Mouse (Mus musculus): ENCODE data around the gene Frmd5. TPM values are rescaled to one million over a fixed set of nuclear protein-coding genes. Genes with fewer than 3 reads are reported as not detected.

Frmd5 gene
- polyA plus RNA-seq, 1 experiment from 2014 or later = 33.9 TPM

GRCm38 (mm10) chr2:121676951-121677648 is 129.8 kb downstream of the Frmd5 start:
- Histone ChIP-seq H3K36me3 (replicated peaks) (no peaks in the 10 kb centered on the region), H3K4me2 (no peak overlapping the region), H3K9ac (no peak overlapping the region), H3K9me3 (no peaks in the 10 kb centered on the region), H3K4me3 (no peak overlapping the region), H3K27me3 (replicated peaks) (no peaks in the 10 kb centered on the region), H3K4me1 (peaks cover 14% of the 10 kb centered on the region; the same call in 1 of the 2 replicates), H3K27ac (peak overlapping the region; percentile 34)
- 0 out of 2 replicates have a peak, but pooled peaks have one; percentile 29 for ATAC-seq (replicated peaks)
- 49% methylated on average over 6 of the region's 6 CpGs for WGBS

DNA sequence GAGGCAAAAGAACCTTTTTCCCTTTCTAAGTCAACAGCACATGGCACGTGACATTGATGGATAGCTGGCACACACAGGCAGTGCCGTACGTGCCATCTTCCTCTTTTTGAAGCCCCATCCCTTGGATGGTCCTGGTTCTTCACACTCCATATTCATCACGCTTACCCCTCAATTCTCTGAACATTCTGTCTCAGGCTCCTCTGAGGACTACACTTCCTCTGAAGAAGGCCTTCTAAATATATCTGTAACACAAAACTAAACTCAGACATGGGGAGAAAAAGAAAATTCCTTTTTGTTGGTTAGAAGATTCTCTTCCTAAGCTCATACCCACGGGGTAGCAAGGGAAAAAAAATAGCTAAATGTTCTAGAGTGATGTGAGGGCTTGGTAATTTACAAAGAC is 131.0 kb downstream of the Frmd5 start:
- no peak for ATAC-seq (replicated peaks)
- Histone ChIP-seq H3K9ac (no peak overlapping the region), H3K27ac (no peak overlapping the region), H3K36me3 (replicated peaks) (no peaks in the 10 kb centered on the region), H3K4me2 (no peak overlapping the region), H3K27me3 (replicated peaks) (no peaks in the 10 kb centered on the region), H3K4me3 (no peak overlapping the region), H3K9me3 (no peaks in the 10 kb centered on the region), H3K4me1 (peaks cover 14% of the 10 kb centered on the region; the same call in 1 of the 2 replicates)
- 90% methylated on average over 5 of the region's 5 CpGs for WGBS

DNA sequence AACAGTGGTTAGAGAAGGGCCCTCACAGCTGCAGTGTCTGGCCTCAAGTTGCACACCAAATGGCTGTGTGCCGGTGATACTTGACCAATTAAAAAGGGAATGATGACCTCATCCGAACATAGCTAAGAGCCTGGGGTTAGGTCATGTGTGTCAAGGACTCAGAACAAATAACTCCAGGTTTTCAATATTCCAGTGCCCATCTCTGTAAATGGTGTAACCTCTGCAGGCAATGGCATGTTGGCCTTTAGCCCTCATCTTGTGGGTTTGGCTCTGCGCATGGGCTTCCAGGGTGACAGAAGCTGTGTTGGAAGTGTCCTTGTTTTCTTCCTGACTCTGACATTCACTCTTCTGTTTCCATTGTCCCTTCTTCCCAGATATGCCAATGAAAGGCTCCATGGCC is 131.8 kb downstream of the Frmd5 start:
- H3K36me3 ChIP-seq (replicated peaks) = no peaks in the 10 kb centered on the region
- no peaks in the 10 kb centered on the region for H3K27me3 ChIP-seq (replicated peaks)
- no peak overlapping the region for H3K4me3 ChIP-seq
- no peak overlapping the region for H3K27ac ChIP-seq
- H3K4me1 ChIP-seq = peaks cover 14% of the 10 kb centered on the region; the same call in 1 of the 2 replicates
- H3K9me3 ChIP-seq = no peaks in the 10 kb centered on the region
- 83% methylated on average over 3 of the region's 3 CpGs for WGBS
- no peak for ATAC-seq (replicated peaks)
- no peak overlapping the region for H3K9ac ChIP-seq
- no peak overlapping the region for H3K4me2 ChIP-seq

DNA sequence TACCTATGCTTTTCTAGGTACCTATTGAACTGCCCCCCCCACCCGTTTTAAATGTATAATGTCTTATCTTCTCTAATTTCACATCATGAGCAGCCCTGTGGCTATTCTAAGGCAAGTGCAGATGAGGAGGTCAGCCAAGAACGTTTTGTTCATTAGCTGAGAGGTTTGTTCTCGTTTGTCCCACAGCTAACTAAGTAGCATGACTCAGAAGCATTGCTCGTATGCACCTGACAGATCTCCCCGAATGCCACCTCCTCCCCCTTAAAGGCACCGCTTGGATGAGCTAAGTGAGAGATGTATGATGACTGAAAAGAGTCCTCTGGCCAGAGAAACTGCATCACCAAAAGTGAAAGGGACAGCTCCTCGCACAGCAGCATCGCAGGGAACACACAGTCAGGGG is 132.7 kb downstream of the Frmd5 start:
- H3K4me1 ChIP-seq = peaks cover 14% of the 10 kb centered on the region; the same call in 1 of the 2 replicates
- no peaks in the 10 kb centered on the region for H3K27me3 ChIP-seq (replicated peaks)
- no peaks in the 10 kb centered on the region for H3K9me3 ChIP-seq
- H3K9ac ChIP-seq = no peak overlapping the region
- no peak overlapping the region for H3K4me3 ChIP-seq
- H3K27ac ChIP-seq = no peak overlapping the region
- 73% methylated on average over 8 of the region's 8 CpGs for WGBS
- no peak for ATAC-seq (replicated peaks)
- no peak overlapping the region for H3K4me2 ChIP-seq
- no peaks in the 10 kb centered on the region for H3K36me3 ChIP-seq (replicated peaks)

GRCm38 (mm10) chr2:121669846-121670245 is 137.0 kb downstream of the Frmd5 start:
- H3K4me3 ChIP-seq = no peak overlapping the region
- no peaks in the 10 kb centered on the region for H3K4me1 ChIP-seq
- 85% methylated on average over 6 of the region's 6 CpGs for WGBS
- no peak overlapping the region for H3K9ac ChIP-seq
- no peaks in the 10 kb centered on the region for H3K9me3 ChIP-seq
- ATAC-seq (replicated peaks) = no peak
- no peaks in the 10 kb centered on the region for H3K36me3 ChIP-seq (replicated peaks)
- H3K27me3 ChIP-seq (replicated peaks) = no peaks in the 10 kb centered on the region
- no peak overlapping the region for H3K4me2 ChIP-seq
- H3K27ac ChIP-seq = no peak overlapping the region

DNA sequence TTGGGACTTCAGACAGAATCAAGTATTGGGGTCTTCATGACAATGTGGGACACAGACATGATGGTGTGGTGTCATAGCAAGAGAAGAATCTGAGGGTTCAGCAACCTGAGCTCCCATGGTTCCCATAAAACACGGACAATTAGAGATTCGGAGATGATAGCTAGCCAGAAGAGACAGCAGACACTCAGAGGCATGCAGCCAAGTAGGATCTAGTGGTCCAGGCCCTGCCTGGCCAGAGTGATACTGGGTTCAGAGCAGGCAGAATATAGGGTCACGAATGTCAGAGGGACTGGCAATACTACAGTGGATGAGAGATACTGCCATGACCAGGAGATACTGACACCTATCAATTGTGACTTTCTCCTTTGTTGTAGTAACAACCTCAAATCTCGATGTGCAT is 138.6 kb downstream of the Frmd5 start:
- H3K27me3 ChIP-seq (replicated peaks) = no peaks in the 10 kb centered on the region
- H3K4me2 ChIP-seq = no peak overlapping the region
- no peaks in the 10 kb centered on the region for H3K9me3 ChIP-seq
- no peak for ATAC-seq (replicated peaks)
- no peak overlapping the region for H3K27ac ChIP-seq
- H3K9ac ChIP-seq = no peak overlapping the region
- H3K36me3 ChIP-seq (replicated peaks) = no peaks in the 10 kb centered on the region
- H3K4me3 ChIP-seq = no peak overlapping the region
- 88% methylated on average over 4 of the region's 4 CpGs for WGBS
- H3K4me1 ChIP-seq = no peaks in the 10 kb centered on the region

GRCm38 (mm10) chr2:121661160-121661502 is 145.8 kb downstream of the Frmd5 start:
- Histone ChIP-seq H3K9me3 (no peaks in the 10 kb centered on the region), H3K27ac (0 out of 2 replicates have a peak overlapping the region, but pooled peaks have one; percentile 5), H3K4me2 (no peak overlapping the region), H3K36me3 (replicated peaks) (no peaks in the 10 kb centered on the region), H3K9ac (no peak overlapping the region), H3K4me1 (peaks cover 8% of the 10 kb centered on the region), H3K4me3 (no peak overlapping the region), H3K27me3 (replicated peaks) (no peaks in the 10 kb centered on the region)
- WGBS = 45% methylated on average over 4 of the region's 4 CpGs
- ATAC-seq (replicated peaks) = no peak

DNA sequence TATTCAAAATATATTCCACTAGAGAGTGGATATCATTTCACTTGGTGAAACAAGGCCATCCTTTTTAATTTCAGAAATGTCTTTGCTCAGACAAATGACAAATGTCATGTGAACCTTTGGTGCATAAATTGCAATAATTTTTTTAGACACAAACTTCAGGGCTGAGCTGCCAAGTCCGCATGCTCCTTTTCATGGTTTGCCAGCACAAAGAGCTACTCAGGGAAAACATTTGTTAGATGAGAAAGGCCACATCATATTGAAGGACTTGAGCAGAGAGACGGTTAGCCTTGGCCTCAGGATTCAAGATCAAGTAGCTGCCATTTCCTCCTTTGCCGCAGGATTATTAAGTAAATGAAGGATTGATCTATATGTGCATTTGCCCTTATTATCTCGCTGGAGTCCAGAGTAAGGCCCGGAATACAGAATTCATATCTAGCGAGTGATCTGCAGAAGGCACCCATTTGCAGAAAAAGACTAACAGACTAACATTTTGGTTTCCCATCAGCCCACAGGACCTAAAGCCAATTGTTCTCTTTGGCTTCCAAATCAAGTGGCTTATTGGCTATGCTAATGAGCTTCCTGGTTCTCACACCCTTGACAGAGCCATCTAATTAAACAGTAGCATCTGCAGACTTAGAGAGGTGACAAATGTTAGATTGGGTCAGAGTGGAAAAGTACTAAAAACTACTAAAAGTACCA is 146.3 kb downstream of the Frmd5 start:
- 54% methylated on average over 6 of the region's 6 CpGs for WGBS

DNA sequence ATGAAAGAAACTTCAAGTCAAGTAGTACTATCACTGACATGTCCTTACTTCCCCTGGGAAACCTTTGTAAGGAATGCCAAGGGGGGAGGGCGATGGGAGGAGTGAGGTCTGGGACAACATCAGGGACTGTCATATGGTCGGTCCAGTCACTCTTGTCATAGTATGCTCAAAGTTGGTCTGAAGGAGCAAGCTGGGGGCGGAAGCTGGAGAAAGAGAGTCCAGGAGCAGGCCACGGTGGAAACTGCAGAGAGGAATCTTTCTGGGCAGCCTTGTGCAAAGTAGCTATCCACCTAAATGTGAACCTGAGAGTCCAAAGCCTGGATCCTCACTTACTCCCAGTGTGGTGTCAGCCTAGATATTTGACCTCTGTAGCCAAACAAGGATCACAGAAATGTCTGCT is 147.5 kb downstream of the Frmd5 start:
- Histone ChIP-seq H3K27me3 (replicated peaks) (no peaks in the 10 kb centered on the region), H3K4me1 (peaks cover 8% of the 10 kb centered on the region), H3K4me3 (no peak overlapping the region), H3K9ac (no peak overlapping the region), H3K36me3 (replicated peaks) (no peaks in the 10 kb centered on the region), H3K27ac (no peak overlapping the region), H3K9me3 (no peaks in the 10 kb centered on the region), H3K4me2 (no peak overlapping the region)
- no peak for ATAC-seq (replicated peaks)
- WGBS = 82% methylated on average over 4 of the region's 4 CpGs

More for the DNA sequence above, 146.3 kb downstream of the Frmd5 start:
- Histone ChIP-seq H3K4me3 (no peak overlapping the region), H3K4me2 (no peak overlapping the region), H3K9me3 (no peaks in the 10 kb centered on the region), H3K27me3 (replicated peaks) (no peaks in the 10 kb centered on the region), H3K4me1 (peaks cover 8% of the 10 kb centered on the region), H3K9ac (no peak overlapping the region), H3K27ac (0 out of 2 replicates have a peak overlapping the region, but pooled peaks have one; percentile 5), H3K36me3 (replicated peaks) (no peaks in the 10 kb centered on the region)
- no peak for ATAC-seq (replicated peaks)

GRCm38 (mm10) chr2:121658123-121658767 is 148.6 kb downstream of the Frmd5 start:
- Histone ChIP-seq H3K4me2 (no peak overlapping the region), H3K27me3 (replicated peaks) (no peaks in the 10 kb centered on the region), H3K36me3 (replicated peaks) (no peaks in the 10 kb centered on the region), H3K4me1 (peaks cover 8% of the 10 kb centered on the region), H3K9ac (no peak overlapping the region), H3K9me3 (no peaks in the 10 kb centered on the region), H3K27ac (no peak overlapping the region), H3K4me3 (no peak overlapping the region)
- WGBS = 70% methylated on average over 5 of the region's 5 CpGs
- ATAC-seq (replicated peaks) = no peak

DNA sequence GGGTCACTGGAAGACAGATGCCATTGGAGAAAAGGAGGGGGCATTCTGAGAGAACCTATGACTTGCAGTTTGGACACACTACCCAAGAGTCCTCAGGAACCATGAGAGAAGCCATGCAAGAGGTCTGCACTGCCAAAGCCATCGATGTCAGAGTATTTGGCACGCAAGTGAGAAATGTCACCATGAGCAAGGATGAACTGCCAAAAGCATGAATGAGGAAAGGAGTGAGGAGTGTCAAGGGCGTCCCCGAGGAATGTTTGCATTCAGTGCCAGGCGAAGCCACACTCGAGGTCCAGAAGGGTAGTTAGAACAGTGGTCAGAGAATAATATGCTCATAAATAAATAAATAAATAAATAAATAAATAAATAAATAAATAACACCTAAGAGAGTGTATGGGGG is 150.9 kb downstream of the Frmd5 start:
- Histone ChIP-seq H3K36me3 (replicated peaks) (no peaks in the 10 kb centered on the region), H3K4me2 (no peak overlapping the region), H3K9ac (no peak overlapping the region), H3K27ac (no peak overlapping the region), H3K4me1 (peaks cover 6% of the 10 kb centered on the region), H3K9me3 (no peaks in the 10 kb centered on the region), H3K4me3 (no peak overlapping the region), H3K27me3 (replicated peaks) (no peaks in the 10 kb centered on the region)
- WGBS = 94% methylated on average over 6 of the region's 6 CpGs
- no peak for ATAC-seq (replicated peaks)

DNA sequence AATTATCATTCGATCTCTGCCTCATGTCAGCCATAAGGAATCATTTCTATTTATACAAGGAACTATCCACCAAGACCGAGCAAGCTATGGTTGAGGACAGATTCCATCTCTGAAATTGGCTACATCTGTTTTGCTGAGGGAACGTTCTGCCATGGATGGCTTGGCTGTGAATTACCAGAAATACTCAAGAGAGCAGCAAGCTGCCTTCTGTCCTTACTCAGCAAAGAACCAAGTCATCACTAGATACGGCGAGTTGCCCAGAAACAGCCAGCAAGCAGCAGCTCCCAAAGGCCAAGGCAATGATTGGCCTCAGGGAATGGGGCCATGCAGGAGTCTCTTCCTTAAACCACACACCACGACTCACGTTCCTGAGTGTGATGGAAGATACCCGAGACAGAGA is 151.8 kb downstream of the Frmd5 start:
- 85% methylated on average over 8 of the region's 8 CpGs for WGBS
- Histone ChIP-seq H3K4me2 (no peak overlapping the region), H3K4me1 (no peaks in the 10 kb centered on the region), H3K27me3 (replicated peaks) (no peaks in the 10 kb centered on the region), H3K9ac (no peak overlapping the region), H3K36me3 (replicated peaks) (no peaks in the 10 kb centered on the region), H3K9me3 (no peaks in the 10 kb centered on the region), H3K4me3 (no peak overlapping the region), H3K27ac (no peak overlapping the region)
- no peak for ATAC-seq (replicated peaks)
